Mouse (Mus musculus): Measurements from ENCODE around the gene Trpt1. TPM values are rescaled to one million over a fixed set of nuclear protein-coding genes. Genes with fewer than 3 reads are reported as not detected.

The Trpt1 gene
- total and polyA plus RNA-seq, 2 experiments from 2014 or later: 23.5 to 31.1 TPM

GRCm38 (mm10) chr19:7018546-7018945 lies 22.6 kb downstream of the Trpt1 start:
- no peak for TF ChIP-seq CTCF (IDR thresholded peaks at IDR 0.05; ENCODE audit: low read depth)
- DNase-seq (ENCODE audit: low spot score) (no peak), ATAC-seq (no peak)
- Histone ChIP-seq H3K9ac (replicated peaks; ENCODE audit: low read length) (no peak overlapping the region), H3K4me3 (ENCODE audit: low read length) (no peak overlapping the region), H3K9me3 (ENCODE audit: low read length) (no peaks in the 10 kb centered on the region), H3K4me1 (ENCODE audit: insufficient read depth, low read length) (no peaks in the 10 kb centered on the region), H3K27me3 (ENCODE audit: insufficient read depth, low read length) (no peaks in the 10 kb centered on the region), H3K4me2 (ENCODE audit: low read depth, low read length) (no peak overlapping the region), H3K36me3 (ENCODE audit: insufficient read depth, low read length) (peaks cover 43% of the 10 kb centered on the region), H3K27ac (peak overlapping the region; percentile 15; the same call in 1 of the 2 replicates)
- WGBS: 94% methylated on average over 11 of the region's 11 CpGs

- Histone ChIP-seq H3K9ac (replicated peaks; ENCODE audit: low read length) (no peak within 1 kb of the TSS), H3K9me3 (ENCODE audit: low read length) (no peaks in the 10 kb centered on the region), H3K4me2 (ENCODE audit: low read depth, low read length) (no peak within 1 kb of the TSS), H3K36me3 (ENCODE audit: insufficient read depth, low read length) (peaks cover 47% of the 10 kb centered on the region), H3K4me1 (ENCODE audit: insufficient read depth, low read length) (no peaks in the 10 kb centered on the region), H3K4me3 (ENCODE audit: low read length) (no peak within 1 kb of the TSS), H3K27ac (peak within 1 kb of the TSS; percentile 15; the same call in 1 of the 2 replicates), H3K27me3 (ENCODE audit: insufficient read depth, low read length) (no peaks in the 10 kb centered on the region)
- WGBS: 89% methylated on average over 5 of the region's 5 CpGs
- TF ChIP-seq CTCF (IDR thresholded peaks at IDR 0.05; ENCODE audit: low read depth): no peak
- DNase-seq (ENCODE audit: low spot score) (no peak), ATAC-seq (no peak)
These were observed 23.3 kb downstream of the Trpt1 start, which contains the start of gene Fermt3 for GRCm38 (mm10) chr19:7019191-7019590. Fermt3 (minus strand) TSS chr19:7019469.

- Histone ChIP-seq H3K4me3 (ENCODE audit: low read length) (no peak overlapping the region), H3K4me2 (ENCODE audit: low read depth, low read length) (no peak overlapping the region), H3K4me1 (ENCODE audit: insufficient read depth, low read length) (no peaks in the 10 kb centered on the region), H3K9me3 (ENCODE audit: low read length) (no peaks in the 10 kb centered on the region), H3K27me3 (ENCODE audit: insufficient read depth, low read length) (no peaks in the 10 kb centered on the region), H3K9ac (replicated peaks; ENCODE audit: low read length) (no peak overlapping the region), H3K36me3 (ENCODE audit: insufficient read depth, low read length) (peaks cover 54% of the 10 kb centered on the region), H3K27ac (no peak overlapping the region)
- ATAC-seq: peak; percentile 56; the same call in 1 of the 2 replicates
- peak; percentile 73 for DNase-seq (ENCODE audit: low spot score)
- 42% methylated on average over 3 of the region's 3 CpGs for WGBS
- peak; percentile 85 for TF ChIP-seq CTCF (IDR thresholded peaks at IDR 0.05; ENCODE audit: low read depth)
These were observed 24.3 kb downstream of the Trpt1 start for GRCm38 (mm10) chr19:7020224-7020641.

- H3K27ac ChIP-seq: no peak overlapping the region
- no peaks in the 10 kb centered on the region for H3K4me1 ChIP-seq (ENCODE audit: insufficient read depth, low read length)
- no peak overlapping the region for H3K4me2 ChIP-seq (ENCODE audit: low read depth, low read length)
- peaks cover 69% of the 10 kb centered on the region for H3K36me3 ChIP-seq (ENCODE audit: insufficient read depth, low read length)
- H3K4me3 ChIP-seq (ENCODE audit: low read length): no peak overlapping the region
- TF ChIP-seq CTCF (IDR thresholded peaks at IDR 0.05; ENCODE audit: low read depth): no peak
- no peak for ATAC-seq
- H3K27me3 ChIP-seq (ENCODE audit: insufficient read depth, low read length): no peaks in the 10 kb centered on the region
- DNase-seq (ENCODE audit: low spot score): no peak
- 96% methylated on average over 5 of the region's 5 CpGs for WGBS
- no peaks in the 10 kb centered on the region for H3K9me3 ChIP-seq (ENCODE audit: low read length)
- H3K9ac ChIP-seq (replicated peaks; ENCODE audit: low read length): no peak overlapping the region
These were observed 33.6 kb downstream of the Trpt1 start for GRCm38 (mm10) chr19:7029531-7029930.

GRCm38 (mm10) chr19:7034006-7034405 lies 38.1 kb downstream of the Trpt1 start:
- Histone ChIP-seq H3K4me3 (ENCODE audit: low read length) (no peak overlapping the region), H3K9me3 (ENCODE audit: low read length) (no peaks in the 10 kb centered on the region), H3K27me3 (ENCODE audit: insufficient read depth, low read length) (no peaks in the 10 kb centered on the region), H3K36me3 (ENCODE audit: insufficient read depth, low read length) (peaks cover 39% of the 10 kb centered on the region), H3K4me2 (ENCODE audit: low read depth, low read length) (no peak overlapping the region), H3K27ac (no peak overlapping the region), H3K9ac (replicated peaks; ENCODE audit: low read length) (no peak overlapping the region), H3K4me1 (ENCODE audit: insufficient read depth, low read length) (peaks cover 6% of the 10 kb centered on the region; the same call in 1 of the 2 replicates)
- WGBS: 89% methylated on average over 5 of the region's 5 CpGs
- DNase-seq (ENCODE audit: low spot score) (no peak), ATAC-seq (no peak)
- TF ChIP-seq CTCF (IDR thresholded peaks at IDR 0.05; ENCODE audit: low read depth): no peak

- peak overlapping the region; percentile 89 for H3K27ac ChIP-seq
These were observed 43.3 kb downstream of the Trpt1 start for GRCm38 (mm10) chr19:7039088-7039720.

More at GRCm38 (mm10) chr19:7039088-7039720, 43.3 kb downstream of the Trpt1 start:
- Histone ChIP-seq H3K4me3 (ENCODE audit: low read length) (peak overlapping the region; percentile 63), H3K9ac (replicated peaks; ENCODE audit: low read length) (peak overlapping the region; percentile 84), H3K4me2 (ENCODE audit: low read depth, low read length) (peak overlapping the region; percentile 75), H3K4me1 (ENCODE audit: insufficient read depth, low read length) (peaks cover 7% of the 10 kb centered on the region; the same call in 1 of the 2 replicates), H3K9me3 (ENCODE audit: low read length) (no peaks in the 10 kb centered on the region), H3K36me3 (ENCODE audit: insufficient read depth, low read length) (peaks cover 4% of the 10 kb centered on the region; the same call in 1 of the 2 replicates), H3K27me3 (ENCODE audit: insufficient read depth, low read length) (no peaks in the 10 kb centered on the region)
- DNase-seq (ENCODE audit: low spot score) (peak; percentile 78), ATAC-seq (peak; percentile 2; the same call in 1 of the 2 replicates)
- under 1% methylated on average over 35 of the region's 35 CpGs for WGBS
- TF ChIP-seq CTCF (IDR thresholded peaks at IDR 0.05; ENCODE audit: low read depth): no peak
